Mouse (Mus musculus) liver, postnatal 0 days (tissue): ENCODE measurements around the gene Cntnap5b. TPM values are rescaled to one million over a fixed set of nuclear protein-coding genes. Genes with fewer than 3 reads are reported as not detected.
"Not testable (repeated sequence)": the region's sequence is repeated elsewhere in the genome, so short reads cannot be mapped to it uniquely, and the experiment has no call there.

Experiments used
- ATAC-seq: fragments of 200-750 bp; cut with Nextera tagmentation; 2 replicates; pipeline ENCODE4 v1.8.0; 2017; ENCODE audit warnings: mild to moderate bottlenecking, moderate library complexity
- DNase-seq: peaks from one replicate; pipeline ENCODE4 v3.0.0-alpha.2; 2016
- H3K27ac ChIP-seq: fragments of 300-500 bp; sonication (generic); 2 replicates; pipeline ENCODE4 v1.5.1; 2014; ENCODE audit warnings: antibody characterized with exemption, moderate library complexity, mild to moderate bottlenecking, low read depth
- H3K27me3 ChIP-seq: fragments of 300-500 bp; sonication (generic); 2 replicates; pipeline ENCODE4 v1.6.1; 2014; ENCODE audit warnings: low read length, control low read depth, mixed read lengths; ENCODE audit not compliant: insufficient read depth
- H3K36me3 ChIP-seq: fragments of 300-500 bp; sonication (generic); replicated peaks from 2 replicates; pipeline ENCODE4 v1.6.1; 2014; ENCODE audit warnings: mild to moderate bottlenecking, control low read depth, low read length, moderate library complexity, mixed read lengths; ENCODE audit not compliant: insufficient read depth
- H3K4me1 ChIP-seq: fragments of 300-500 bp; sonication (generic); 2 replicates; pipeline ENCODE4 v1.6.1; 2014; ENCODE audit warnings: antibody characterized with exemption, mild to moderate bottlenecking, control low read depth; ENCODE audit not compliant: insufficient read depth
- H3K4me2 ChIP-seq: fragments of 300-500 bp; sonication (generic); 2 replicates; pipeline ENCODE4 v1.6.1; 2014; ENCODE audit warnings: low read depth, mild to moderate bottlenecking, low read length, moderate library complexity, mixed read lengths
- H3K4me3 ChIP-seq: fragments of 300-500 bp; sonication (generic); 2 replicates; pipeline ENCODE4 v1.5.1; 2014; ENCODE audit warnings: low read depth, low read length
- H3K9ac ChIP-seq: fragments of 300-500 bp; sonication (generic); replicated peaks from 2 replicates; pipeline ENCODE4 v1.6.1; 2014; ENCODE audit warnings: mild to moderate bottlenecking, moderate library complexity
- H3K9me3 ChIP-seq: fragments of 300-500 bp; sonication (generic); 2 replicates; pipeline ENCODE4 v1.6.1; 2016; ENCODE audit warnings: mild to moderate bottlenecking, control low read depth, low read length, mixed read lengths
- CTCF ChIP-seq: sonication (generic); IDR thresholded peaks from 2 replicates; pipeline ENCODE4 v1.5.1; 2016; ENCODE audit warnings: antibody characterized with exemption, low read depth
- EP300 ChIP-seq: IDR thresholded peaks from 2 replicates; pipeline ENCODE4 v1.6.1; 2016; ENCODE audit warnings: antibody characterized with exemption, low read depth, mild to moderate bottlenecking
- WGBS: fragments of 180-500 bp; shearing (Covaris S2); extraction: QIAGEN DNeasy Blood & Tissue Kit; methylation state at CpG from one replicate; pipeline ENCODE4 v1.1.7; 2014; ENCODE audit not compliant: insufficient replicate concordance; 5-methylcytosine and 5-hydroxymethylcytosine counted together
- polyA plus RNA-seq: library from polyadenylated mRNA; unstranded; fragments of >200 nt; fragmentation: Nextera tagmentation; extraction: Ambion mirVana; gene quantifications from 2 replicates; pipeline ENCODE4 v1.2.1, GENCODE M21; 2015

Gene Cntnap5b
- polyA plus RNA-seq, 1 experiment from 2014 or later = not detected

DNA sequence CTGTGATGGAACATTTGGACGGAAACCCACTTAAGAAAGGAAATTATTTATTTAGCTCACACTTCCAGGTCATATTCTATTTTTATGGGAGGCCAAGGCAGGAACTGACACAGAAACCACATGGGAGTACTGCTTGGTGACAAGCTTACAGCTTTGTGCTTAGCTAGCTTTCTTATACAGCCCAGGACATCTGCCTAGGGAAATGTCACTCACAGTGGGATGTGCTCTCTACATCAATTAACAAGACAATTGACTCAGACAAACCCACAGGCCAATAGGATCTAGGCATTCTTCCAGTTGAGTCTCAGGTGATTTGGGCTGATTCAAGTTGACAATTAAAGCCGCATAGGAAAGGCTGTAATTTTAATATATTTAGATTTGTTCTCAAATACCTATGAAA lies 135.2 kb downstream of the Cntnap5b start:
- Histone ChIP-seq H3K27me3 (no peaks in the 10 kb centered on the region), H3K27ac (no peak overlapping the region), H3K36me3 (no peaks in the 10 kb centered on the region), H3K4me1 (no peaks in the 10 kb centered on the region), H3K9me3 (no peaks in the 10 kb centered on the region), H3K4me2 (no peak overlapping the region), H3K4me3 (no peak overlapping the region), H3K9ac (no peak overlapping the region)
- no peak for TF ChIP-seq CTCF
- ATAC-seq (no peak), DNase-seq (no peak)
- 71% methylated on average over 2 of the region's 2 CpGs for WGBS

- no peak for DNase-seq
- Histone ChIP-seq H3K9me3 (no peaks in the 10 kb centered on the region), H3K36me3 (no peaks in the 10 kb centered on the region), H3K4me2 (no peak overlapping the region), H3K27me3 (no peaks in the 10 kb centered on the region), H3K9ac (no peak overlapping the region), H3K4me3 (no peak overlapping the region), H3K4me1 (no peaks in the 10 kb centered on the region), H3K27ac (no peak overlapping the region)
- no peak for ATAC-seq
- no peak for TF ChIP-seq EP300
- TF ChIP-seq CTCF = no peak
These were observed 170.9 kb downstream of the Cntnap5b start for GRCm38 (mm10) chr1:99943515-99943914.

DNA sequence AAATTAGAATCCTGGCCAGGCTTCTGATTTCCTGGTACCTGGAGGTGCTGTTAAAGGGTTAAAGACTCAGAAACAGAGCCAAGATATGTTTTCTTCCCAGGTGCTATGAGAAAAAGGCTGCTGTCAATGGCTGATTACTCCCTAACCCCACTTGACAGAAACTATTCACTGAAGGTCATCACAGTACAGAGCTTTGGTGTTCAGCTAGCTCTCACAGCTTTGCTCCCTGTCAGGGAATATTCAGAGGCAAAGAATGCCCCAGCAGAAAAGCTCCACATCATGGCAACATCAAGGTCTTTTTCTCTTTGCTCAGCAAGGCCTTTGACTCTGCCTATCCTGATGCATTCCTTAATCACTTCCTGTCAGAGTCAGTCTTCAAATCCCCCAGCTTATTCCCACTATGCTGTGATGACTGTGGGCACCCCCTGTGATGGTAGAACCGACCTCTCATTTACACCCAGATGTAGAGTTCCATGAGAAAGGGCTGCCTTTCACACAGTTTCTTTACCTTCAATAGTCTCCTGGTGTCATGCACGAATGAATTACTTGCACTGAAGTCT lies 186.9 kb downstream of the Cntnap5b start:
- no peak overlapping the region for H3K9ac ChIP-seq
- no peak for TF ChIP-seq CTCF
- H3K27me3 ChIP-seq = no peaks in the 10 kb centered on the region
- no peaks in the 10 kb centered on the region for H3K9me3 ChIP-seq
- no peak overlapping the region for H3K4me3 ChIP-seq
- ATAC-seq (no peak), DNase-seq (no peak)
- no peak overlapping the region for H3K4me2 ChIP-seq
- 32% methylated on average over 2 of the region's 2 CpGs for WGBS
- H3K36me3 ChIP-seq = no peaks in the 10 kb centered on the region
- H3K27ac ChIP-seq = no peak overlapping the region
- H3K4me1 ChIP-seq = no peaks in the 10 kb centered on the region

GRCm38 (mm10) chr1:99967300-99968089 lies 194.9 kb downstream of the Cntnap5b start:
- Histone ChIP-seq H3K27ac (no peak overlapping the region), H3K4me1 (no peaks in the 10 kb centered on the region), H3K27me3 (no peaks in the 10 kb centered on the region), H3K4me3 (no peak overlapping the region), H3K9ac (no peak overlapping the region), H3K9me3 (no peaks in the 10 kb centered on the region), H3K4me2 (no peak overlapping the region), H3K36me3 (no peaks in the 10 kb centered on the region)
- ATAC-seq (no peak), DNase-seq (no peak)
- whole genome bisulfite sequencing = 60% methylated on average over 2 of the region's 2 CpGs
- TF ChIP-seq EP300 (no peak), CTCF (no peak)

DNA sequence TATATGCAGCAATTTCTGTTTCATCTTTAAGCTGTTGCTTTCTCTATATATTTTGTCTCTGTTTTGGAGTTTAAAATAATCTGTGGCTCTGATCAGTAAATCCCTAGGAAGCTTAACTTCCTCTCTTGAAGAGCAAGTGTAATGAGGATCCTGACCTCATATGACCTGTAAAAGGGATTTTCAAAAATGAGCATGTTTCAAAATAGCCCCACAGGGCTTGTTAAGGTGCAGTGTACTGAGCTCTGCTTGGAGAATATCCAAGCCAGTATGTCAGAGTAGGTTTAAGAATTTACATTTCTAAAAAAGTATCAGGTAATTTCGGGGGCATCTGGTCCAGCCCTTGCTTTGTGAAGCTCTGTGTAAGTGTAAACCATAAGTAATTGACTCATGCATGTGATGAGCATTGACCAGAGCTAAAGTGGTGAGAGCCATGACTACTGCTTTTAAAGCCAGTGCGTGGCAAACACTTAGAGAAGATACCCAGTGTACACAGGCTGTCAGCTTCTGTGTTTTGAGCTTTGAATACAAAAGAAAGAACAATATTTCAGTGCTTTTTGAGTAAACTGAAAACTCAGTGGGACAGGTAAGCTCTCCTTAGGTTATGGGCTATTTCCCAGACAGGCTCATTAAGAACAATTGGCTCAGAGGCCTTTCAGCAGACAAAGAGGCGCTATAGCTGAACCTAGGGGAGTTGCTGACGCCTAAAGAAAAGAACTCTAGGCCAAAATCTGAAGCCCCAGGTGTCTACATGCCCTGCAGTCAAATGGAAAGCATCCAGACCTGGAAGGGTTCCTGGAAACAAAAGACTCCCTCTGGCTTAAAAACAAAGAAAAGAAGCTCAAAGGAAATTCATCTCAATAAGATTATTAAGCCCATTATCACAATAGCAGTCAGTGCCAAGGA lies 197.9 kb downstream of the Cntnap5b start:
- H3K4me2 ChIP-seq = no peak overlapping the region
- 36% methylated on average over 4 of the region's 4 CpGs for WGBS

DNA sequence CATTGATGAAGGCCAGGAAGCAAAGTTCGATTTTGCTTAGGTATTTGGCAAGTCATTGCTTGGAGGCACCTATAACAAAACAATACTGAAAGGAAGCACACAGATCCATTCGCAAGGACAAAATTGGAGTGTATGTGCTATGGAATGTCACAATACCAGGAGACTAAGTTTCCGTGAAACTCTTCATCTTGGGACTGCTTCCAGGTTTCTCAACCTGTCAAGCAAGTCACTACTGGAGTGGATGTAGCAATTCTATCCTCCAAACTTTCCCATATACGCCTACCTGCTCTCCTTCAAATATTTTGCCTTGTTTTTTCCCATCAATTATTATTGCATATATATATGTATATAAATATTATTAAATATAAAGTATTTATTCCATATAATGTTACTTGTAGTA lies 228.7 kb downstream of the Cntnap5b start:
- not testable (repeated sequence) for H3K9me3 ChIP-seq, H3K4me3 ChIP-seq, H3K4me1 ChIP-seq, ATAC-seq, H3K4me2 ChIP-seq, H3K27ac ChIP-seq, DNase-seq, H3K27me3 ChIP-seq, H3K9ac ChIP-seq, H3K36me3 ChIP-seq
- 71% methylated on average over 4 of the region's 4 CpGs for WGBS

More for the DNA sequence above, 197.9 kb downstream of the Cntnap5b start:
- Histone ChIP-seq H3K9me3 (no peaks in the 10 kb centered on the region), H3K4me1 (no peaks in the 10 kb centered on the region), H3K9ac (no peak overlapping the region), H3K36me3 (no peaks in the 10 kb centered on the region), H3K27me3 (no peaks in the 10 kb centered on the region), H3K27ac (no peak overlapping the region), H3K4me3 (no peak overlapping the region)
- no peak for DNase-seq
- TF ChIP-seq EP300 (no peak), CTCF (no peak)
- ATAC-seq = no peak
